Mouse (Mus musculus) liver, embryonic 14.5 days (tissue): ENCODE measurements around the gene Gxylt2.

Experiments
- CTCF ChIP-seq: IDR thresholded peaks from 2 replicates; pipeline ENCODE4 v1.5.1; 2016; ENCODE audit warnings: antibody characterized with exemption, low read depth, control low read depth
- EP300 ChIP-seq: IDR thresholded peaks from 2 replicates; pipeline ENCODE4 v1.6.1; 2016; ENCODE audit warnings: antibody characterized with exemption, low read depth

DNA sequence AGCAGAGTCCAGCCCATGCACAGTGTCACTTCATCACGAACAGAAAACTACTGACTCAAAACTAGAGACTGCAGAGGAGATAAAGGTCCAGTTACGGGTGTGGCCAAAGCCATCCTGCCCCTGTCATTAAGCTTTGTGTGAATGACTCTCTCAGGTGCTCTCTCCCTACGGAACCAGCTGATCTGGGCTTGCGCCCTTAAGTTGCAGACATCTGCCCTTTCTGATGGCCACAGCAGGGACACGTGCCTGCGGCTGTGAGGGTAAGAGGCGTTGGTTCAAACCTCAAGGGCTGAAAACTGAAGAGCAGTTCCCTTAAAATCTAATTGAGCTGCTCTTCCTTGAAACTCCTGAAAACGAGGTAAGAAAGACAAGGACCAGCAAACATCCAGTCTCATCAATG is 12.3 kb downstream of the Gxylt2 start:
- TF ChIP-seq CTCF (no peak), EP300 (no peak)
